Mouse (Mus musculus) forebrain, postnatal 0 days (tissue): ENCODE results near the gene Sugp1. TPM values are rescaled to one million over a fixed set of nuclear protein-coding genes. Genes with fewer than 3 reads are reported as not detected.

Source experiments
- ATAC-seq: fragments of 200-750 bp; cut with Nextera tagmentation; 2 replicates; pipeline ENCODE4 v1.8.0; 2017; ENCODE audit warnings: mild to moderate bottlenecking, moderate library complexity
- DNase-seq: peaks from one replicate; pipeline ENCODE4 v3.0.0-alpha.2; 2015
- H3K27ac ChIP-seq: fragments of 300-500 bp; sonication (generic); 2 replicates; pipeline ENCODE4 v1.5.1; 2014; ENCODE audit warnings: low read depth, mild to moderate bottlenecking, antibody characterized with exemption, low read length, moderate library complexity, mixed read lengths
- H3K27me3 ChIP-seq: fragments of 300-500 bp; sonication (generic); 2 replicates; pipeline ENCODE4 v1.6.1; 2014; ENCODE audit warnings: mild to moderate bottlenecking, low read length, mixed read lengths; ENCODE audit not compliant: insufficient read depth
- H3K36me3 ChIP-seq: fragments of 300-500 bp; sonication (generic); 2 replicates; pipeline ENCODE4 v1.6.1; 2014; ENCODE audit warnings: mild to moderate bottlenecking, moderate library complexity; ENCODE audit not compliant: insufficient read depth
- H3K4me1 ChIP-seq: fragments of 300-500 bp; sonication (generic); 2 replicates; pipeline ENCODE4 v1.6.1; 2014; ENCODE audit warnings: antibody characterized with exemption; ENCODE audit not compliant: insufficient read depth
- H3K4me2 ChIP-seq: fragments of 300-500 bp; sonication (generic); 2 replicates; pipeline ENCODE4 v1.6.1; 2014; ENCODE audit warnings: low read depth, mild to moderate bottlenecking, moderate library complexity
- H3K4me3 ChIP-seq: fragments of 300-500 bp; sonication (generic); 2 replicates; pipeline ENCODE4 v1.5.1; 2014; ENCODE audit warnings: low read depth, low read length, mixed read lengths
- H3K9ac ChIP-seq: fragments of 300-500 bp; sonication (generic); 2 replicates; pipeline ENCODE4 v1.6.1; 2014; ENCODE audit warnings: mild to moderate bottlenecking
- H3K9me3 ChIP-seq: fragments of 300-500 bp; sonication (generic); 2 replicates; pipeline ENCODE4 v1.6.1; 2016; ENCODE audit warnings: low read length
- CTCF ChIP-seq: sonication (generic); IDR thresholded peaks from 2 replicates; pipeline ENCODE4 v1.5.1; 2016; ENCODE audit warnings: antibody characterized with exemption, control low read depth, low read depth
- WGBS: fragments of 180-500 bp; shearing (Covaris S2); extraction: QIAGEN DNeasy Blood & Tissue Kit; methylation state at CpG from one replicate; pipeline ENCODE4 v1.1.7; 2014; 5-methylcytosine and 5-hydroxymethylcytosine counted together
- polyA plus RNA-seq: library from polyadenylated mRNA; unstranded; fragments of >200 nt; fragmentation: Nextera tagmentation; extraction: Ambion mirVana; gene quantifications from 2 replicates; pipeline ENCODE4 v1.2.1, GENCODE M21; 2015
- total RNA-seq: library from RNA; depleted of rRNA; stranded (reverse); fragments of >200 nt; gene quantifications from 2 replicates; pipeline ENCODE4 v1.2.3, GENCODE M21; 2014

Sugp1 gene
- total and polyA plus RNA-seq, 2 experiments from 2014 or later = 20.9 to 46.1 TPM

DNA sequence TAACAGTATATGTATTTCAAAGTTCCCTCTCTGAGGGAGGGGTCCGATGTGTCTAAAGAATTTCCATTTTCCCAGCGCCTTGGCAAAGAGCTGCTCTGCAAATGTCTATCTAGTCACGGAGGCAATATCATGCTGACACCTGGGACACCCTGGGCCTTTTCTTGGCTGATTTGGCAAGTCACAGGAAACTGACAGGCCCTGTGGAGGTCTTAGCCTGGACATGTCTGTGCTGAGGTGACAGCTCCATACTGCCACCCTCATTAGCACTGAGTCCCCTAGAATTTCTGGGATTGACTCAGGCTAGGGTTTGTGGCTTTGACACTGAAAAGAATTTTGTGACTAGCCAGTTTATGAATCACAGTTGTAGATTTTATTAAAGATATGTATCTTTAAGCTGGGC lies 30.3 kb upstream of the Sugp1 start:
- Histone ChIP-seq H3K4me2 (no peak overlapping the region), H3K4me1 (no peaks in the 10 kb centered on the region), H3K27me3 (no peaks in the 10 kb centered on the region), H3K27ac (no peak overlapping the region), H3K9me3 (no peaks in the 10 kb centered on the region), H3K4me3 (no peak overlapping the region), H3K36me3 (peaks cover 10% of the 10 kb centered on the region), H3K9ac (no peak overlapping the region)
- no peak for DNase-seq
- 75% methylated on average over 3 of the region's 3 CpGs for WGBS
- no peak for TF ChIP-seq CTCF
- ATAC-seq = 0 out of 2 replicates have a peak, but pooled peaks have one; percentile 21

DNA sequence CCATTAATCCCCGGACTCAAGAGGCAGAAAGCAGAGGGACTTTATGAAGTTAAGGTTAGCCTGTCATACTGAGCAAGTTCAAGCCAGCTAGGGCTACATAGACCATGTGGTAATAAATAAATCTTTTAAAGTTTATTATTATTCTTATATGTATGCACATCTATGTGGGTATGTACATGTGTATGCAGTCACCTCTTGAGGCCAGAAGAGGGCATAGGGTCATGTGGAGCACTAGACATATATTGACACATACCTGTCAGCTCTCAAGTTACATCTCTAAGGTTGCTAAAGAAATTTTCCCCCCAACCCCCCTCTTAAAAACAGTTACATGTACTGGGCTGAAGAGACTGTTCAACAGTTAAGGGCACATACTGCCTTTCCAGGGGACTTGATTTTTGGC lies 29.9 kb upstream of the Sugp1 start:
- 90% methylated on average over 1 of the region's 1 CpGs for WGBS

DNA sequence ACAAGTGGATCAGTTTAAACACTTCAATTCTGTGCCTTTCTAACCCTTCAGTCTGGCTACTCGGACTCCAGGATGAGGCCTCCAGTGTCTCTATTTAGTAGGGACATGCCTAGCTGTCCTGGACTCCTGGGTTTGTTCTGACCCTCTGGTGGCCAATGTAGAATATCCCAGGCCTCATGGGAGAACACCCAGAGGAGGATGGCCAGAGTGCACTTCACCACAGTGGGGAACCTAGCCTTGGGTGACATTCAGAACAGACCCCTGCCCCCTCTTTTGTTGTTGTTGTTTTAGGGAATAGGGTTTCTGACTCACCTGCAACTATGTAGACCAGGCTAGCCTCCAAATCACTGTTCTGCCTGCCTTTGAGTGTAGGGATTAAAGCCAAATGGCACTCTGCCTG lies 27.6 kb upstream of the Sugp1 start:
- no peaks in the 10 kb centered on the region for H3K27me3 ChIP-seq
- H3K9me3 ChIP-seq = no peaks in the 10 kb centered on the region
- no peak overlapping the region for H3K4me2 ChIP-seq
- no peak for DNase-seq
- TF ChIP-seq CTCF = 0 out of 2 replicates have a peak, but pooled peaks have one; percentile 15
- 85% methylated on average over 1 of the region's 1 CpGs for WGBS
- no peak overlapping the region for H3K9ac ChIP-seq
- H3K4me3 ChIP-seq = no peak overlapping the region
- no peak for ATAC-seq
- peaks cover 37% of the 10 kb centered on the region for H3K36me3 ChIP-seq
- H3K27ac ChIP-seq = no peak overlapping the region
- no peaks in the 10 kb centered on the region for H3K4me1 ChIP-seq

More for the DNA sequence above, 29.9 kb upstream of the Sugp1 start:
- no peak overlapping the region for H3K4me3 ChIP-seq
- H3K4me1 ChIP-seq = no peaks in the 10 kb centered on the region
- no peak overlapping the region for H3K4me2 ChIP-seq
- no peaks in the 10 kb centered on the region for H3K9me3 ChIP-seq
- TF ChIP-seq CTCF = no peak
- no peak overlapping the region for H3K27ac ChIP-seq
- no peaks in the 10 kb centered on the region for H3K27me3 ChIP-seq
- peaks cover 15% of the 10 kb centered on the region for H3K36me3 ChIP-seq
- DNase-seq (no peak), ATAC-seq (peak; percentile 16; the same call in 1 of the 2 replicates)
- H3K9ac ChIP-seq = no peak overlapping the region

DNA sequence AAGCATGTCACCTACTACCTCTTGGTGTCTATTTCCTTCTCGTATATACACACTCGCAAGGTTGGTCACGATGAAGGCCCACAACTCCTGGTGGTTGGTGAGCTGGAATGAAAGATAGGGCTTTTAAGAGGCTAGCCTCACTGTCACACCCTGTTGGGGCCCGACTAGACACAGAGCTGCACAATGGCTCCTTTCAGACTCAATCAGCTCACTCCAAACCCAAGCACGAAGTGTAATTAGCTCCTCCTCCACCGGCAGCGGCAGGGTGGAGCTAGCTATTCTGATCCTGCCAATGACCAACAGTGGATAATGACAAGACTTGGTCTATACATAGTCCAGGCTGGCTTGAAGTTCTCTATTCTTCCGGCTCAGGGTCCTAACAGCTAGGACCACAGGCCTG lies 19.0 kb upstream of the Sugp1 start:
- WGBS = 44% methylated on average over 8 of the region's 8 CpGs
- Histone ChIP-seq H3K27ac (no peak overlapping the region), H3K9ac (no peak overlapping the region), H3K4me2 (no peak overlapping the region), H3K27me3 (no peaks in the 10 kb centered on the region), H3K4me1 (no peaks in the 10 kb centered on the region), H3K4me3 (no peak overlapping the region), H3K9me3 (no peaks in the 10 kb centered on the region), H3K36me3 (peaks cover 100% of the 10 kb centered on the region)
- DNase-seq (no peak), ATAC-seq (no peak)
- no peak for TF ChIP-seq CTCF

DNA sequence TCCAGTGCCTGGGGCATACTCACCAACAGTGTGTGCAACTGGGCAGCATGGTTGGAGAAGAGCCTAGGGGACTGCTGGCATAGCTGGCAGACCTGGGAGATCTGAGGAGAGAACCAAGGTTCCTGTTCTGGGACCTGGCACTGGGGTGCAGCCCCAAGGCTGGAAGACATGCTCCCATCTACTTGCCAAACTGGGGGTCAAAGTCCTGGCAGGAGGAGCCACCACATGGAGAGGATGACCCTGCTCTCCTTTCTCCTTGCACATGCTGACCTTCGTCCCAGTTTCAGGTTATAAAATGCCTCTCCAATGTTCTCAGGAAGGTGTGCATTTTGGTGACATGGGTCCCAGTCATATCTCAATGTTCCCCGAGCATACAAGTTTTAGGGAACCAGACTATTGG lies 16.5 kb upstream of the Sugp1 start:
- Histone ChIP-seq H3K4me2 (no peak overlapping the region), H3K27me3 (no peaks in the 10 kb centered on the region), H3K36me3 (peaks cover 98% of the 10 kb centered on the region), H3K9me3 (no peaks in the 10 kb centered on the region), H3K9ac (no peak overlapping the region), H3K4me3 (no peak overlapping the region), H3K27ac (no peak overlapping the region), H3K4me1 (no peaks in the 10 kb centered on the region)
- no peak for TF ChIP-seq CTCF
- 100% methylated on average over 2 of the region's 2 CpGs for WGBS
- no peak for DNase-seq
- ATAC-seq = no peak

DNA sequence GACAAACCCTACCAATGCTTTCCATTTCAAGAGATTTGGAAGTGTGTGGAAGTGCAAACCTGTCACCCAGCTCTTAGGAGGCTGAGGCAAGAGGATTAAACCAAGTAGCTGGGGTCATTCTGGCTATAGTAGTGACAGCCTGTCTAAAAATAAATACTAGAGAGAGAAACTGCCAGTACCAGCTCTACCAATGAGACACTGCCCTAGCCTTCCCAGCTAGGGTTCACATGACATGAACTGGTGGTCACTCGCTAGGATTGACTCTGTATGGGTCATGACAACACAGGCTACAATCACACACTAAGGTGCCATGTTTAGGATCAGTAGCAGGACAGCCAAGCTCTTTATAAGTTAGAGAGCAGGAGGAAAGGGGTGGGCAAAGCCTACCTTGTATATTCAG lies 12.4 kb upstream of the Sugp1 start:
- H3K9ac ChIP-seq = no peak overlapping the region
- no peaks in the 10 kb centered on the region for H3K27me3 ChIP-seq
- no peaks in the 10 kb centered on the region for H3K4me1 ChIP-seq
- TF ChIP-seq CTCF = no peak
- no peak for DNase-seq
- H3K4me3 ChIP-seq = no peak overlapping the region
- H3K4me2 ChIP-seq = no peak overlapping the region
- H3K36me3 ChIP-seq = peaks cover 73% of the 10 kb centered on the region
- no peak overlapping the region for H3K27ac ChIP-seq
- 100% methylated on average over 1 of the region's 1 CpGs for WGBS
- no peak for ATAC-seq
- H3K9me3 ChIP-seq = no peaks in the 10 kb centered on the region

DNA sequence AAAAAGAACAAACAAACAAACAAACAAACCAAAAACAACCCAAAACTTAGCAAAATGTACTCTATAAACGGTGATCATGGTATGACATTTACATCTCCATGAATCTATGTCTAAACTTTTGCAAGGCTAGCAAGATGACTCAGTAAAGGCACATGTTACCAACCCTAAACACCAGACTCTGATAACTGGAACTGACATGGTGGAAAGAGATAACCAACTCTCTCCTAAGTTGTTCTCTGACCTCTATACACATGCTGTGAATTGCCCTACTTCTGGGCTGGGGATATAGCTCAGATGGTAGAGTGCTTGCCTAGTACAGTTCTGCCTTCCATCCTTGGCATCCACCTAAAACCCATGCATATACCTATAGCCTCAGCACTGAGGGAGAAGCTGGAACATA lies 4.6 kb upstream of the Sugp1 start:
- Histone ChIP-seq H3K4me3 (no peak overlapping the region), H3K9ac (no peak overlapping the region), H3K27ac (no peak overlapping the region), H3K4me2 (no peak overlapping the region), H3K27me3 (no peaks in the 10 kb centered on the region), H3K36me3 (peaks cover 12% of the 10 kb centered on the region), H3K4me1 (peaks cover 18% of the 10 kb centered on the region), H3K9me3 (no peaks in the 10 kb centered on the region)
- no peak for DNase-seq
- WGBS = 93% methylated on average over 1 of the region's 1 CpGs
- no peak for ATAC-seq
- TF ChIP-seq CTCF = no peak
